Mouse (Mus musculus): ENCODE measurements at regions not wholly inside any gene's neighbourhood (a gene's known extent, or its start where the extent isn't known, plus 50 kb on each side); places are given as distances from the start of the nearest gene placed in this dataset.

DNA sequence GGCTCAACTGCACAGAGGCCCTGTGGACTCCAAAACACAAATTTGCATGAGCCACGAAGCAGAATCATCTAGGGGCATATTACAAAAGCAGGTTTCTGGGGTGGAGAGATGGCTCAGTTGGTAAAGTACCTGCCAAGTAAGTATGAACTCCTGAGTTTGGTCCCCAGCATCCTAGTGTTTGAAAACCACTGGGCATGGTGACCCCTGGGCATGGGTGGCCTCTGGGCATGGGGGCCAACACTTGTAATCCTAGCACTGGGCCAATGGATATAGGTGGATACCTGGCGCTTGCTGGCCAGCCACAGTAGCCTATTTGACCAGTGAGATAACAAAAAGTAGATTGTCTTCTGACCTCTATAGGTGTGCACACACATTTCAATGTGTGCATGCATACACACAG, 65.7 kb upstream of the Arid5b start:
- no peak for TF ChIP-seq CTCF (IDR thresholded peaks at IDR 0.05; ENCODE audit: low read depth)
- TF ChIP-seq EP300 (optimal IDR thresholded peaks at IDR 0.05) = no peak
